Mouse (Mus musculus): ENCODE results near the gene Tnni3k. TPM values are rescaled to one million over a fixed set of nuclear protein-coding genes. Genes with fewer than 3 reads are reported as not detected.

Tnni3k gene
- total RNA-seq, 1 experiment, result not detected

DNA sequence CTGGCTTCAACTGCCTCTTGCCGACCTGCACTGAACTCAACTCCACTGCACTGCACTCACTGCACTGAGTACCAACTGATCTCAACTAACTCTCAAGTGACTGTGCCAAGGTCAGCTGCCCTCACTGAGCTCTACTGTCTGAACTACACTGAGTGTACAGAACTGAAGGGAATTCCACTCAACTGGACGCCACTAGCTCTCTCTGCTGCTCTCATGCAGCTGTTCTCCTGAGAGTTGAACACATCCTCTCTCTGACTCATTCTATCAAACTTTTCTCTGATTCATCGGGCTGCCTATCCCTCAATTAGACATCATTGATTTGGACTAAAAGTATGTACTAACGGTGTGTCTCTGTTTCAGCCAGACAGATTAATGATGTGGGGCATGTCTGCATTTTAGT is 22.7 kb upstream of the Tnni3k start:
- no peaks in the 10 kb centered on the region for H3K36me3 ChIP-seq (ENCODE audit: control insufficient read depth, insufficient read depth, low read length, poor library complexity, severe bottlenecking)
- no peaks in the 10 kb centered on the region for H3K4me1 ChIP-seq (ENCODE audit: control insufficient read depth in 2 of 2, insufficient read depth in 2 of 2, low read length in 2 of 2, poor library complexity in 1 of 2)
- no peak for TF ChIP-seq ZNF384 (IDR thresholded peaks at IDR 0.05; ENCODE audit: low read depth, low read length)
- TF ChIP-seq ZC3H11A (IDR thresholded peaks at IDR 0.05; ENCODE audit: borderline replicate concordance, low read depth, low read length), result no peak
- no peak for TF ChIP-seq HCFC1 (IDR thresholded peaks at IDR 0.05; ENCODE audit: borderline replicate concordance, insufficient read depth, low read length)
- TF ChIP-seq MAFK (IDR thresholded peaks at IDR 0.05; ENCODE audit: insufficient read depth, low read depth, low read length), result no peak
- TF ChIP-seq CHD2 (IDR thresholded peaks at IDR 0.05; ENCODE audit: low read depth, low read length), result no peak
- no peak overlapping the region for H3K27ac ChIP-seq (ENCODE audit: insufficient read depth, low read depth, low read length, poor library complexity, severe bottlenecking)
- in situ Hi-C loops (cut with MboI; ENCODE audit: low sequenced_read_pairs in 2 of 2, unreplicated experiment in 2 of 2), result no loop called here
- H3K9ac ChIP-seq (ENCODE audit: insufficient read depth, low read depth, low read length, poor library complexity, severe bottlenecking), result no peak overlapping the region
- H3K4me3 ChIP-seq (ENCODE audit: insufficient read depth in 1 of 2, low read depth in 1 of 2, low read length in 2 of 2, poor library complexity in 1 of 2, severe bottlenecking in 1 of 2), result no peak overlapping the region
- H3K9me3 ChIP-seq (ENCODE audit: control insufficient read depth, insufficient read depth, low read depth, low read length), result no peaks in the 10 kb centered on the region
- no peak for DNase-seq (ENCODE audit: low read depth, low spot score)

GRCm38 (mm10) chr3:155059449-155059822 is 4.2 kb upstream of the Tnni3k start:
- H3K4me3 ChIP-seq (ENCODE audit: insufficient read depth in 1 of 2, low read depth in 1 of 2, low read length in 2 of 2, poor library complexity in 1 of 2, severe bottlenecking in 1 of 2), result no peak overlapping the region
- DNase-seq (ENCODE audit: low read depth, low spot score), result no peak

GRCm38 (mm10) chr3:155058800-155059448 is 3.7 kb upstream of the Tnni3k start:
- no peaks in the 10 kb centered on the region for H3K4me1 ChIP-seq (ENCODE audit: control insufficient read depth in 2 of 2, insufficient read depth in 2 of 2, low read length in 2 of 2, poor library complexity in 1 of 2)
- H3K9ac ChIP-seq (ENCODE audit: insufficient read depth, low read depth, low read length, poor library complexity, severe bottlenecking), result no peak overlapping the region
- no peak overlapping the region for H3K27ac ChIP-seq (ENCODE audit: insufficient read depth, low read depth, low read length, poor library complexity, severe bottlenecking)
- H3K36me3 ChIP-seq (ENCODE audit: control insufficient read depth, insufficient read depth, low read length, poor library complexity, severe bottlenecking), result no peaks in the 10 kb centered on the region
- H3K4me3 ChIP-seq (ENCODE audit: insufficient read depth in 1 of 2, low read depth in 1 of 2, low read length in 2 of 2, poor library complexity in 1 of 2, severe bottlenecking in 1 of 2), result no peak overlapping the region
- no peaks in the 10 kb centered on the region for H3K9me3 ChIP-seq (ENCODE audit: control insufficient read depth, insufficient read depth, low read depth, low read length)
- in situ Hi-C loops (cut with MboI; ENCODE audit: low sequenced_read_pairs in 2 of 2, unreplicated experiment in 2 of 2), result no loop called here
- DNase-seq (ENCODE audit: low read depth, low spot score), result no peak
- TF ChIP-seq ZC3H11A (IDR thresholded peaks at IDR 0.05; ENCODE audit: borderline replicate concordance, low read depth, low read length) (no peak), ZNF384 (IDR thresholded peaks at IDR 0.05; ENCODE audit: low read depth, low read length) (no peak), HCFC1 (IDR thresholded peaks at IDR 0.05; ENCODE audit: borderline replicate concordance, insufficient read depth, low read length) (no peak), CHD2 (IDR thresholded peaks at IDR 0.05; ENCODE audit: low read depth, low read length) (no peak), MAFK (IDR thresholded peaks at IDR 0.05; ENCODE audit: insufficient read depth, low read depth, low read length) (no peak)

More at GRCm38 (mm10) chr3:155059449-155059822, 4.2 kb upstream of the Tnni3k start:
- no peaks in the 10 kb centered on the region for H3K4me1 ChIP-seq (ENCODE audit: control insufficient read depth in 2 of 2, insufficient read depth in 2 of 2, low read length in 2 of 2, poor library complexity in 1 of 2)
- in situ Hi-C loops (cut with MboI; ENCODE audit: low sequenced_read_pairs in 2 of 2, unreplicated experiment in 2 of 2), result no loop called here
- TF ChIP-seq ZNF384 (IDR thresholded peaks at IDR 0.05; ENCODE audit: low read depth, low read length) (no peak), MAFK (IDR thresholded peaks at IDR 0.05; ENCODE audit: insufficient read depth, low read depth, low read length) (no peak), CHD2 (IDR thresholded peaks at IDR 0.05; ENCODE audit: low read depth, low read length) (no peak), HCFC1 (IDR thresholded peaks at IDR 0.05; ENCODE audit: borderline replicate concordance, insufficient read depth, low read length) (no peak), ZC3H11A (IDR thresholded peaks at IDR 0.05; ENCODE audit: borderline replicate concordance, low read depth, low read length) (no peak)
- no peak overlapping the region for H3K9ac ChIP-seq (ENCODE audit: insufficient read depth, low read depth, low read length, poor library complexity, severe bottlenecking)
- H3K27ac ChIP-seq (ENCODE audit: insufficient read depth, low read depth, low read length, poor library complexity, severe bottlenecking), result no peak overlapping the region
- H3K36me3 ChIP-seq (ENCODE audit: control insufficient read depth, insufficient read depth, low read length, poor library complexity, severe bottlenecking), result no peaks in the 10 kb centered on the region
- H3K9me3 ChIP-seq (ENCODE audit: control insufficient read depth, insufficient read depth, low read depth, low read length), result no peaks in the 10 kb centered on the region

DNA sequence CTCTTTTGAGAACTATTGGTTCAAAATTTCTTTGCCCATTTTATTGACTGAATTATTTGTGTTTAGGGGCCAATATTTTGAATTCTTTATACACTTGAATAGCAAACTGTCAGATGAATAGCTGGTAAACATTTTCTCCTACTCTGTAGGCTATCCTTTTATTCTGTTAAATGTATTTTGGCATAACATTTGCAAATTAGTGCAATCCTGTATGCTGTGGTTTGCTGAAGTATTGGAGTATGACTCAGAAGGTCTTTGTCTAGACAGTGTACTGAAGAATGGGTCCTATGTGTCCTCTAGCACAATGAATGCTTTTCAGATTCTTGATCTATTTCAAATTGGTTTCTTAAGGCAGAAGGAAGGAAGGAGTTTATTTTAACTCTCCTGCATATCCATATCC is 2.4 kb upstream of the Tnni3k start:
- Histone ChIP-seq H3K4me3 (ENCODE audit: insufficient read depth in 1 of 2, low read depth in 1 of 2, low read length in 2 of 2, poor library complexity in 1 of 2, severe bottlenecking in 1 of 2) (no peak overlapping the region), H3K9me3 (ENCODE audit: control insufficient read depth, insufficient read depth, low read depth, low read length) (no peaks in the 10 kb centered on the region), H3K9ac (ENCODE audit: insufficient read depth, low read depth, low read length, poor library complexity, severe bottlenecking) (no peak overlapping the region), H3K27ac (ENCODE audit: insufficient read depth, low read depth, low read length, poor library complexity, severe bottlenecking) (no peak overlapping the region), H3K36me3 (ENCODE audit: control insufficient read depth, insufficient read depth, low read length, poor library complexity, severe bottlenecking) (no peaks in the 10 kb centered on the region), H3K4me1 (ENCODE audit: control insufficient read depth in 2 of 2, insufficient read depth in 2 of 2, low read length in 2 of 2, poor library complexity in 1 of 2) (no peaks in the 10 kb centered on the region)
- no peak for DNase-seq (ENCODE audit: low read depth, low spot score)
- in situ Hi-C loops (cut with MboI; ENCODE audit: low sequenced_read_pairs in 2 of 2, unreplicated experiment in 2 of 2), result no loop called here
- TF ChIP-seq MAFK (IDR thresholded peaks at IDR 0.05; ENCODE audit: insufficient read depth, low read depth, low read length) (no peak), ZC3H11A (IDR thresholded peaks at IDR 0.05; ENCODE audit: borderline replicate concordance, low read depth, low read length) (no peak), HCFC1 (IDR thresholded peaks at IDR 0.05; ENCODE audit: borderline replicate concordance, insufficient read depth, low read length) (no peak), CHD2 (IDR thresholded peaks at IDR 0.05; ENCODE audit: low read depth, low read length) (no peak), ZNF384 (IDR thresholded peaks at IDR 0.05; ENCODE audit: low read depth, low read length) (no peak)
